Mouse (Mus musculus) right cerebral cortex, postnatal 25 days (tissue): ENCODE measurements around the gene Hsp90ab1.

Experiments
- DNase-seq: peaks from one replicate; pipeline ENCODE4 v3.0.0; 2022

The Hsp90ab1 gene

DNA sequence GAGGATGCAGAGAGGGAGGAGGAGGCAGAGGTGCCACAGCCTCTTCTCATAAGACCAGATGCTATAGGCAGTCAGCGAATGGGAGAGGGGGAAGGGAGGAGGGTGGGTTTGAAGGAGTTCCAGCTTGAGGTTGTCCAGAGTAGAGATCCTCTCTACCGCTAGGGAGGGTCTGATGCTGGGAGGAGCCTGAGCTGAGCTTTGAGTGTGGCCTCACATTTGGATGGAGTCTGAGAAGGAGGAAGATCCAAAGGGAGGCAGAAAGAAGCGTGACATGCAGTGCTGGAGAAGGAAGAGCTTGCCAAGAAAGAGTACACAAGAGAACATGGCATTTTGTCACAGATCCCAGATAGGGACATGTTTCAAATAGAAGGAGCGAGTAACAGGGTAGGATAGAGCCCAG, 34.7 kb downstream of the Hsp90ab1 start:
- DNase-seq, result no peak

DNA sequence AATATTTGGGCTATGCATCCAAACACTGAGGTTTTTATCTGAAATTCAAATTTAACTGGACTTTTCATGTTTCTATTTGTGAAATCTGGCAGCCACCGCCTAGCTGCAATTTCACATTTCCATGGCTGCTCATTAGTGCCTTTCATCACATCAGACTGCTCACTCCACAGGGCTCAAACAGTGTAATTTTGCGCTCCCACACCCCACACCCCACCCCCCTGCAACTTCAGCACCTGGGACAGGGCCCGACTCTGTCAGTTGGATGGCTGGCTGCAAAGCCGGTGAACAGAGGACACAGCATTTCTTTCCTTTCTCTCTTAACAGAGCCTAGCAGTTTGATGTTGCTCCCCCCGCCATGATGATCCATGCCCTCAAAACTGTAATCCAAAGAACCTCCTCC, 36.8 kb downstream of the Hsp90ab1 start:
- DNase-seq, result no peak

DNA sequence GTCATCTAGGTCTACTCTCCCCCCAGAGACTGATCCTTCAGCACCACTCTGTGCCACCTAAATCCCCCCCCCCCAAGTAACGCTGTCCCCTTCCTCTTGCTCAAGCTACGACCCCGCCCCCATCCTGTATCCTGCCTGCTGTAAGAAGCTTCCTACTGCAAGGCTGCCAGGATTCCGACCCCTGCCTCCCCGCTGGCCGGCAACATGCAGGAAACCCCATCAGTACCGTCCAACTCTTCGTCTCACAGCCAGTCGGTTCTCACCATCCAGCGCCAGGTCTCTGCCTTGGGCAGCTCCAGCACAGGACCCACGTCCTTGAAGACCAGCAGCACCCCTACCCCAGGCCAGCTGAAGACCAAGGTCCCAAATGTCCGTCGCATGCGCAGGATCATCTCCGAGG, 40.2 kb downstream of the Hsp90ab1 start:
- DNase-seq, result no peak

DNA sequence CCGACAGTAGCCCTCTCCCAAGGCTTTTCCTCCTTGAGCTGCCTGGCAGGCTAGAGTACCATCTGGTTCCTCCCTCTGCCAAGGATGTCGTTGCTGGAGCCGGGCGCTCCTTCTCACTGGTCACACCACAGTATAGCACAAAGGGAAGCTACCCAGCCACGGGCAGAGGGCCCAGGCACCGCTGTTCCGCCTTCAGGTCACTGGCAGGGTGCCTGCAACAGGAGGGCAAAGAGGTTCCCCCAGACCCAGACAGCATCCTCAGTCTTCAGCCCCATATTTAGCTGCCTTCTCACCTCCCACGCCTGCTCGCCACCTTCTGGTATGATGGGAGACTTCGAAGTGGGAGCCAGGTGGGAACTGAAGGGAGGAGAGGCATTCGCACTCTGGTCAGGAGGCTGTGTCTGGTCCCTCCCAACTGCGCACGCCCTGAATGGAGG, 42.7 kb downstream of the Hsp90ab1 start:
- peak; percentile 85 for DNase-seq

DNA sequence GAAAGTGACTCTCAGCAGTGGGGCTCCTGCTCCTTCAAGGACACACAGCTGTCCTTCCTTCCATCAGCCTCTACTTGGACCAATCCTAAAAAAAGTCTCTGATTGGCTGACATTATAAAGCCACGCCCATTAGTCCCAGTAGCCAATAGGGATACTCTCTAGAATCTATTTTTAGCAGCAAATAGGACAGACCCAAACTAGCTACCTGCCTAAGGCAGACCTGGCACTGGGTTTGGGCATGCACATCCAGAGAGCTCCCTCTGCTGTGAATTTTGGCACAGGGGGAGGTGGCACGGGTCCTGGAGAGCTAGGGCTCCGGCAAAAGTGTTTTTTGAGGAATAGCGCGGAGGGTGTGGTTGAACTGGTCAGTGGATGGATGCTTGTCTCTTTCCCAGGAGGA, 46.5 kb downstream of the Hsp90ab1 start:
- no peak for DNase-seq

DNA sequence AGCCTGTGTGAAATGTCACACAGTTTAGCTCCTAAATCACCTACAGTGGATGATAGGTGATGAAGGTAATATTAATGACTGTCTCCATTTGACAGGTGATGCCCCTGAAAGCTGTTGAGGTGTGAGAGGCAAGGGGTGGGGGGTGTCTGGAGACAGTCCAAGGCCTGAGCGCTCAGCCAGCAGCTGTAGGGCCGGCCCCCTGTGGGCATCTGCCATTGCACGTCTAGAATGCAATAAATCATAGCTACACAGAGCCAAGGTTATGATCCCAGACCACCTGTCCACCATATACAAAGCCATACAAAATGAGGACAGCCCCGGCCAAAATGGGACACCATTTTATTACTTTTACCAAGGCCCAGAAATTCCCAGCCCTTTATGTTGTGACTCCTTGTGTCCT, 48.1 kb downstream of the Hsp90ab1 start:
- no peak for DNase-seq

DNA sequence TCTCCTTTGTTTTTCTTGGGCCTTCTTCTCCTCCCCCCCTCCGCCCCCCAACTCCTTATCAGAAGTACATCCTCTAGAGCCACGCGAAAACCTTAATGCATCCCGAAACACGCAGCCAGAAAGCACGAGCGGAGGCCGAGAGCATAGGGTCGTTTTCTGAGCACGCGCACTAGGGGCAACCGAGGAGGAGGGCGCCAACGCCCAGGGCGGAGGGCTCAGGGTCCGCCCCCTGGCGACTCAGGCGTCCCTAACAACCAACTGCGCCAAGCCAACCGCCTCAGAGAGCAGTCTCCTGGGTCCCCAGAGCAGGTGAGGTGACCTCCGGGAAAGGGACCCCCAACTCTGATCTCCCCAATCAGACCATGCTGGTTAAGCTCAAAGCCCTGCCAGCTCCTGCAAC, 49.8 kb downstream of the Hsp90ab1 start, which contains the start of gene Tcte1:
Tcte1 (plus strand) TSS at position 172 of the 400 bp plus-strand sequence.
- no peak for DNase-seq

DNA sequence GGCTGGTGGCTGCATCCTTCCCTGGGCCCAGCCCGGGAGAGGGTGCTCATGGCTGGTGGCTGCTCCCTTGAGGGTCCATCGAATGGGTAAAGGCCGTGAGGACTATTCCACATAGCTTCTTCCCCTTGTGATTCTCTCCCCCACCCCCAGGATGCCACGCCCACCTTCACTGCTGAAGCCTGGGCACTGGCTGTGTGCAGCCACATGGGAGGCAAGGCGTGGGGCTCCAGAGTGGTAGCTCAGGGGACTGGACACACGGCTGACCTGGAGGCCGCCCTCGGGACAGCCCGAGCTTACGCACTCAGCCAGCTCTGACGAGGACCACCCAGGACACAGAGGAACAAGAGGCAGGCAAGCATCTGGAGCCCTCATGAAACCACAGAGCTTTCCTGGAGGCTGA, 52.9 kb downstream of the Hsp90ab1 start:
- no peak for DNase-seq

DNA sequence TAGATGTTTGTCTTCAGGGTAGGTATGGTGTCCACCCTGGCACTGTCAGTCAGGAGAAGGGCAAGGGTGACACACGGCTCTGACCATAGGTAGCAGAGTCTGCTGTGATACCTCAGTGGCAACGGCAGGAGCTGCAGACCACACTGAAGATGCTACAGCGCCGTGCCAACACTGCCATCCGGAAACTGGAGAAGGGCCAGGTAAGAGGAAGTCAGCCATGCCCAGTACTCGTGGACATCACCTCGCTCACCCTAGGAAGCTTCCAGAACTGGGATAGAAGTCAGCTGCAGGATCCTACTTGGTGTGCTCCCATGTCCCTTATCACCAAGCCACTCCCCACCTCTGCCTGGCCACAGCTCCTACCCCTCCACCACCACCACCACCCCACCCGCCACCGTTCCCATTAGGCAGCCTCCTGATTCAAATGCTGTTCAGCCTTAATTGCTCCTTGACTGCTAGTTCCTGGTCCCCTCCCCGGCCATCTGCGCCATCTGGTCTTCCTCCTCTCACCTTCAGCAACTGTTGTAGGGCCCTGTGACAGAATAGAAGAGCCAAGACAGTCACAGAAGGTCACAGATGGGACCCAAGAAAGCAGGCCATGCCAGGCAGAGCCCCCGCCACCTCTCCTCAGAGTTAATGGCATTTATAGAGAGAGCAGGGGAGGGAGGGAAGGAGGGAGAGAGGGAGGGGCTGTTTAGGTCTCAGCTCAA, 54.1 kb downstream of the Hsp90ab1 start:
- DNase-seq, result no peak
